Mouse (Mus musculus) forebrain, embryonic 11.5 days (tissue): ENCODE measurements at regions not wholly inside any gene's neighbourhood (a gene's known extent, or its start where the extent isn't known, plus 50 kb on each side); places are given as distances from the start of the nearest gene placed in this dataset.
A peak's percentile ranks its signal among the peaks of the same experiment; 100 is the strongest.

ENCODE experiments used
- ATAC-seq: fragments of 200-750 bp; cut with Nextera tagmentation; replicated peaks from 2 replicates; pipeline ENCODE4 v1.8.0; 2017; ENCODE audit warnings: moderate TSS enrichment; ENCODE audit not compliant: low FRiP score
- DNase-seq: peaks from one replicate; pipeline ENCODE4 v3.0.0-alpha.2; 2017; ENCODE audit warnings: low spot score
- H3K27ac ChIP-seq: fragments of 300-500 bp; sonication (generic); 2 replicates; pipeline ENCODE4 v1.5.1; 2014; ENCODE audit warnings: low read depth, low read length
- H3K27me3 ChIP-seq: fragments of 300-500 bp; sonication (generic); 2 replicates; pipeline ENCODE4 v1.6.1; 2014; ENCODE audit warnings: mild to moderate bottlenecking, low read length, mixed read lengths; ENCODE audit not compliant: control insufficient read depth, insufficient read depth
- H3K36me3 ChIP-seq: fragments of 300-500 bp; sonication (generic); 2 replicates; pipeline ENCODE4 v1.6.1; 2014; ENCODE audit warnings: mild to moderate bottlenecking, low read length, moderate library complexity, mixed read lengths; ENCODE audit not compliant: control insufficient read depth, insufficient read depth
- H3K4me1 ChIP-seq: fragments of 300-500 bp; sonication (generic); replicated peaks from 2 replicates; pipeline ENCODE4 v1.6.1; 2014; ENCODE audit warnings: low read length, mixed read lengths; ENCODE audit not compliant: control insufficient read depth, insufficient read depth
- H3K4me2 ChIP-seq: fragments of 300-500 bp; sonication (generic); 2 replicates; pipeline ENCODE4 v1.6.1; 2014; ENCODE audit warnings: low read depth, mild to moderate bottlenecking, low read length, moderate library complexity, mixed read lengths; ENCODE audit not compliant: severe bottlenecking
- H3K4me3 ChIP-seq: fragments of 300-500 bp; sonication (generic); 2 replicates; pipeline ENCODE4 v1.5.1; 2014; ENCODE audit warnings: low read depth, low read length
- H3K9ac ChIP-seq: fragments of 300-500 bp; sonication (generic); 2 replicates; pipeline ENCODE4 v1.6.1; 2014; ENCODE audit warnings: low read length
- H3K9me3 ChIP-seq: fragments of 300-500 bp; sonication (generic); 2 replicates; pipeline ENCODE4 v1.6.1; 2016; ENCODE audit warnings: low read length, mixed read lengths; ENCODE audit not compliant: control insufficient read depth
- WGBS: fragments of 180-500 bp; shearing (Covaris S2); extraction: QIAGEN DNeasy Blood & Tissue Kit; methylation state at CpG from one replicate; pipeline ENCODE4 v1.1.7; 2014; 5-methylcytosine and 5-hydroxymethylcytosine counted together

GRCm38 (mm10) chr10:103673765-103674164, 306.2 kb downstream of the Slc6a15 start:
- ATAC-seq (no peak), DNase-seq (no peak)
- no peak overlapping the region for H3K27ac ChIP-seq
- H3K9ac ChIP-seq = no peak overlapping the region
- H3K9me3 ChIP-seq = no peaks in the 10 kb centered on the region
- no peak overlapping the region for H3K4me2 ChIP-seq
- H3K27me3 ChIP-seq = no peaks in the 10 kb centered on the region
- WGBS = 90% methylated on average over 3 of the region's 3 CpGs
- no peaks in the 10 kb centered on the region for H3K4me1 ChIP-seq
- H3K4me3 ChIP-seq = no peak overlapping the region
- H3K36me3 ChIP-seq = no peaks in the 10 kb centered on the region

- no peak overlapping the region for H3K4me2 ChIP-seq
- H3K4me1 ChIP-seq = no peaks in the 10 kb centered on the region
- 51% methylated on average over 2 of the region's 2 CpGs for WGBS
- H3K27me3 ChIP-seq = no peaks in the 10 kb centered on the region
- no peak for ATAC-seq
- H3K36me3 ChIP-seq = no peaks in the 10 kb centered on the region
- no peak for DNase-seq
- H3K27ac ChIP-seq = no peak overlapping the region
- H3K9ac ChIP-seq = no peak overlapping the region
- H3K4me3 ChIP-seq = no peak overlapping the region
- no peaks in the 10 kb centered on the region for H3K9me3 ChIP-seq
These were observed 325.1 kb downstream of the Slc6a15 start for GRCm38 (mm10) chr10:103692682-103693081.

- Histone ChIP-seq H3K4me2 (no peak overlapping the region), H3K36me3 (no peaks in the 10 kb centered on the region), H3K4me1 (no peaks in the 10 kb centered on the region), H3K27me3 (no peaks in the 10 kb centered on the region), H3K9me3 (no peaks in the 10 kb centered on the region), H3K27ac (no peak overlapping the region), H3K9ac (no peak overlapping the region), H3K4me3 (no peak overlapping the region)
- ATAC-seq = no peak
- 75% methylated on average over 3 of the region's 3 CpGs for whole genome bisulfite sequencing
- no peak for DNase-seq
These were observed 347.6 kb downstream of the Slc6a15 start for GRCm38 (mm10) chr10:103715080-103715725.

- no peaks in the 10 kb centered on the region for H3K9me3 ChIP-seq
- DNase-seq = no peak
- no peak overlapping the region for H3K9ac ChIP-seq
- H3K27me3 ChIP-seq = no peaks in the 10 kb centered on the region
- no peak overlapping the region for H3K4me2 ChIP-seq
- no peak overlapping the region for H3K27ac ChIP-seq
- WGBS = 55% methylated on average over 8 of the region's 8 CpGs
- H3K36me3 ChIP-seq = no peaks in the 10 kb centered on the region
- H3K4me3 ChIP-seq = no peak overlapping the region
- no peak for ATAC-seq
- H3K4me1 ChIP-seq = no peaks in the 10 kb centered on the region
These were observed 351.5 kb downstream of the Slc6a15 start for GRCm38 (mm10) chr10:103718998-103719662.

GRCm38 (mm10) chr10:103726680-103727079, 359.1 kb downstream of the Slc6a15 start:
- H3K9ac ChIP-seq = no peak overlapping the region
- no peak overlapping the region for H3K27ac ChIP-seq
- H3K4me3 ChIP-seq = no peak overlapping the region
- H3K4me1 ChIP-seq = no peaks in the 10 kb centered on the region
- no peaks in the 10 kb centered on the region for H3K27me3 ChIP-seq
- ATAC-seq (peak; percentile 93), DNase-seq (no peak)
- no peaks in the 10 kb centered on the region for H3K36me3 ChIP-seq
- H3K4me2 ChIP-seq = no peak overlapping the region
- no peaks in the 10 kb centered on the region for H3K9me3 ChIP-seq

GRCm38 (mm10) chr10:103731522-103731921, 363.9 kb downstream of the Slc6a15 start:
- H3K4me1 ChIP-seq = no peaks in the 10 kb centered on the region
- no peak for DNase-seq
- no peak overlapping the region for H3K9ac ChIP-seq
- H3K36me3 ChIP-seq = no peaks in the 10 kb centered on the region
- H3K4me3 ChIP-seq = no peak overlapping the region
- no peak for ATAC-seq
- no peak overlapping the region for H3K4me2 ChIP-seq
- 21% methylated on average over 1 of the region's 1 CpGs for WGBS
- no peaks in the 10 kb centered on the region for H3K9me3 ChIP-seq
- no peak overlapping the region for H3K27ac ChIP-seq
- H3K27me3 ChIP-seq = no peaks in the 10 kb centered on the region

GRCm38 (mm10) chr10:103731981-103732380, 364.4 kb downstream of the Slc6a15 start:
- 59% methylated on average over 5 of the region's 5 CpGs for WGBS
- H3K36me3 ChIP-seq = no peaks in the 10 kb centered on the region
- no peaks in the 10 kb centered on the region for H3K9me3 ChIP-seq
- no peak for DNase-seq
- no peak overlapping the region for H3K27ac ChIP-seq
- no peaks in the 10 kb centered on the region for H3K4me1 ChIP-seq
- H3K27me3 ChIP-seq = no peaks in the 10 kb centered on the region
- H3K4me3 ChIP-seq = no peak overlapping the region
- H3K4me2 ChIP-seq = no peak overlapping the region
- H3K9ac ChIP-seq = no peak overlapping the region
- no peak for ATAC-seq

- ATAC-seq = no peak
- Histone ChIP-seq H3K4me2 (no peak overlapping the region), H3K9ac (no peak overlapping the region), H3K4me3 (no peak overlapping the region), H3K9me3 (no peaks in the 10 kb centered on the region), H3K36me3 (no peaks in the 10 kb centered on the region), H3K27ac (no peak overlapping the region), H3K27me3 (no peaks in the 10 kb centered on the region), H3K4me1 (no peaks in the 10 kb centered on the region)
- WGBS = 88% methylated on average over 1 of the region's 1 CpGs
- no peak for DNase-seq
These were observed 362.7 kb upstream of the Gm21293 start for GRCm38 (mm10) chr10:103780127-103780526.

- Histone ChIP-seq H3K9ac (no peak overlapping the region), H3K4me1 (no peaks in the 10 kb centered on the region), H3K27me3 (no peaks in the 10 kb centered on the region), H3K36me3 (no peaks in the 10 kb centered on the region), H3K9me3 (no peaks in the 10 kb centered on the region), H3K4me2 (no peak overlapping the region), H3K4me3 (no peak overlapping the region), H3K27ac (no peak overlapping the region)
- ATAC-seq = no peak
- DNase-seq = no peak
These were observed 357.9 kb upstream of the Gm21293 start for GRCm38 (mm10) chr10:103784920-103785319.
